Mouse (Mus musculus): ENCODE results near the gene Clca1. TPM values are rescaled to one million over a fixed set of nuclear protein-coding genes. Genes with fewer than 3 reads are reported as not detected.

Gene Clca1
- polyA plus RNA-seq, 1 experiment from 2014 or later = 0.20 TPM

DNA sequence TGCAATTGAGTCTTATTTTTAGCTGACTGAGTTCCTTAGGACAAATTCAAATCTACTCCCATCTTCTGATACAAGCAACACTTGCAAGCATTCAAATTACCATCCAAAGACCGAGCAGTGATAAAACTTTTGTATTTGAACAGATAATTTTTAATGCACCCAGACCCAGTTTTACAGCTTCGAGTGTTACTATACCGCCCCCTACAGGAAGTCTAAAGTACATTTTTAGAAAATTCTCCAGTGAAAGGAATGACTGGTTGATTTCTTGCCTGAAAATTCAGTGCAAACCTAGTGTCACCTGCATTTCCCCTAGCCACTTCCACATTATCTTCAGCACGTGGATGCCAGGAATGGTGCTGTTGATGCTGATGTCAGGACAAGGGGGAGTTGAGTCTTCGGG, 28.2 kb downstream of the Clca1 start:
- Histone ChIP-seq H3K4me1 (ENCODE audit: insufficient read depth, low read length) (no peaks in the 10 kb centered on the region), H3K36me3 (ENCODE audit: insufficient read depth, low read length) (no peaks in the 10 kb centered on the region), H3K9me3 (ENCODE audit: low read length) (no peaks in the 10 kb centered on the region), H3K27ac (ENCODE audit: low read length) (no peak overlapping the region), H3K4me2 (replicated peaks; ENCODE audit: low read depth, low read length) (no peak overlapping the region), H3K9ac (replicated peaks; ENCODE audit: low read length) (no peak overlapping the region), H3K4me3 (ENCODE audit: low read length) (no peak overlapping the region), H3K27me3 (ENCODE audit: insufficient read depth, low read length) (no peaks in the 10 kb centered on the region)
- WGBS = 39% methylated on average over 5 of the region's 5 CpGs
- no peak for ATAC-seq (ENCODE audit: low FRiP score, low TSS enrichment)

GRCm38 (mm10) chr3:145000912-145001311, 31.7 kb downstream of the Clca1 start:
- Histone ChIP-seq H3K9me3 (ENCODE audit: low read length) (no peaks in the 10 kb centered on the region), H3K36me3 (ENCODE audit: insufficient read depth, low read length) (no peaks in the 10 kb centered on the region), H3K27ac (ENCODE audit: low read length) (no peak overlapping the region), H3K4me1 (ENCODE audit: insufficient read depth, low read length) (no peaks in the 10 kb centered on the region), H3K9ac (replicated peaks; ENCODE audit: low read length) (no peak overlapping the region), H3K4me2 (replicated peaks; ENCODE audit: low read depth, low read length) (no peak overlapping the region), H3K27me3 (ENCODE audit: insufficient read depth, low read length) (no peaks in the 10 kb centered on the region), H3K4me3 (ENCODE audit: low read length) (no peak overlapping the region)
- ATAC-seq (ENCODE audit: low FRiP score, low TSS enrichment) = no peak
- WGBS = 20% methylated on average over 1 of the region's 1 CpGs

GRCm38 (mm10) chr3:144993055-144993454, 39.5 kb downstream of the Clca1 start:
- H3K36me3 ChIP-seq (ENCODE audit: insufficient read depth, low read length) = no peaks in the 10 kb centered on the region
- 80% methylated on average over 5 of the region's 5 CpGs for WGBS
- no peaks in the 10 kb centered on the region for H3K9me3 ChIP-seq (ENCODE audit: low read length)
- no peaks in the 10 kb centered on the region for H3K4me1 ChIP-seq (ENCODE audit: insufficient read depth, low read length)
- ATAC-seq (ENCODE audit: low FRiP score, low TSS enrichment) = no peak
- H3K4me3 ChIP-seq (ENCODE audit: low read length) = no peak overlapping the region
- no peak overlapping the region for H3K9ac ChIP-seq (replicated peaks; ENCODE audit: low read length)
- no peak overlapping the region for H3K27ac ChIP-seq (ENCODE audit: low read length)
- H3K4me2 ChIP-seq (replicated peaks; ENCODE audit: low read depth, low read length) = no peak overlapping the region
- H3K27me3 ChIP-seq (ENCODE audit: insufficient read depth, low read length) = no peaks in the 10 kb centered on the region

DNA sequence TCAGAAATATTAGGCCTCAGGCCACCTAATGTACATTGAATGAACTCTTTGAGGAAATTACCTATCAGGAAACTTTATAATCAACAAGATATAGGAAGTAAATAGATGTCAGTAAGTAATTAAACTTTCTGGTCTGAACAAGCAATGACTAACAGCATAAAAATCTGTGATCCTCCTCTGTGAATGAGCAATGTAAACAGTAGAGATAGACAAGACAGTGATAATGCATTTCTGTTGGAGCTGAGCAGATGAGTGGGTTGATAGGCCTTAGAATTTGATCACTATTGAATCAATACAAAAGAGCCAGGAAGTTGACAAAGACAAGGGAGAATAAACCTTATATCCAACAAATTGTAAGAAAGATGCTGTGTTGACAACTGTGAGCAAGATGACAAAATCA, 40.0 kb downstream of the Clca1 start:
- H3K27me3 ChIP-seq (ENCODE audit: insufficient read depth, low read length) = no peaks in the 10 kb centered on the region
- no peak overlapping the region for H3K27ac ChIP-seq (ENCODE audit: low read length)
- H3K4me2 ChIP-seq (replicated peaks; ENCODE audit: low read depth, low read length) = no peak overlapping the region
- H3K4me1 ChIP-seq (ENCODE audit: insufficient read depth, low read length) = no peaks in the 10 kb centered on the region
- no peaks in the 10 kb centered on the region for H3K36me3 ChIP-seq (ENCODE audit: insufficient read depth, low read length)
- no peak overlapping the region for H3K9ac ChIP-seq (replicated peaks; ENCODE audit: low read length)
- no peaks in the 10 kb centered on the region for H3K9me3 ChIP-seq (ENCODE audit: low read length)
- no peak overlapping the region for H3K4me3 ChIP-seq (ENCODE audit: low read length)
- ATAC-seq (ENCODE audit: low FRiP score, low TSS enrichment) = no peak

DNA sequence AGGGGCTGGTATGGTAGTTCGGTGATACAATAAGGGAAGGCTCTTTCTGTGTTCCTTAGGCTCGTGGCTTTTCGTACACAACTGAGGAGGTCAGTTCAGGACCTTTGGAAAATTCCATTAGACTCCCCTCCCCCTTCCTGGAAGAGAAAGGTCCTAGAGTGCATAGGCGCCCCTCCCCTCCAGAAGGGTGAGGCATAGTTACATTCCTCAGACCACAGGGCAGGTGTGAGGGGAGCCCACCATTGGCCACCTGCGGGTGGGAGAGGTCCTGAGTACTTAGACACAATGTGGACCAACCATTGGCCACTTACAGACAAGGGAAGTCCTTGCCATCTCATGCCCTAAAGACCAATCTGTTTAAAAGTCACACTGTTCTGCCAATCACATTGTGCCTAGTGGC, 46.7 kb downstream of the Clca1 start:
- Histone ChIP-seq H3K27me3 (ENCODE audit: insufficient read depth, low read length) (no peaks in the 10 kb centered on the region), H3K4me1 (ENCODE audit: insufficient read depth, low read length) (no peaks in the 10 kb centered on the region), H3K9me3 (ENCODE audit: low read length) (no peaks in the 10 kb centered on the region), H3K4me2 (replicated peaks; ENCODE audit: low read depth, low read length) (no peak overlapping the region), H3K27ac (ENCODE audit: low read length) (no peak overlapping the region), H3K36me3 (ENCODE audit: insufficient read depth, low read length) (no peaks in the 10 kb centered on the region), H3K9ac (replicated peaks; ENCODE audit: low read length) (no peak overlapping the region), H3K4me3 (ENCODE audit: low read length) (no peak overlapping the region)
- ATAC-seq (ENCODE audit: low FRiP score, low TSS enrichment) = no peak; the same call in 1 of the 2 replicates
- WGBS = 70% methylated on average over 5 of the region's 5 CpGs

DNA sequence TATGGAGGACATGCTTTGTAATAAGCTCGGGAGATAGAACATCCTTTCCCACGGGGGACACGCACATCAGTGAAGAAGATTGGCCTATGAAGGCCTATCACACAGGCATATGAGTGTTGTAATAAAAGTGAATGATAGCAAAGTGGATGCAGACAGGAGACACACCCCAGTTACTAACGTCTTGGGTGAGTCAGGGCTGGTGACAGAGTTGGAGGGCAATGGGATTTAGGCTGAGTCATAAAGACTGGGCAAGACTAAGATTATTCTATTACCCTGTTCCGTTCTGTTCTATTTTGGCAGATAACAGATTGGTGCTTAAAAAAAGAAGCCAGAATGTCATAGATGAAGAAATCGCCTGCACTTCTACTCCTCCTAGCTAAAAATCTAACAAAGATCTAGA, 52.0 kb downstream of the Clca1 start:
- H3K27ac ChIP-seq (ENCODE audit: low read length) = no peak overlapping the region
- H3K4me2 ChIP-seq (replicated peaks; ENCODE audit: low read depth, low read length) = no peak overlapping the region
- no peak for ATAC-seq (ENCODE audit: low FRiP score, low TSS enrichment)
- no peak overlapping the region for H3K9ac ChIP-seq (replicated peaks; ENCODE audit: low read length)
- no peaks in the 10 kb centered on the region for H3K27me3 ChIP-seq (ENCODE audit: insufficient read depth, low read length)
- H3K4me3 ChIP-seq (ENCODE audit: low read length) = no peak overlapping the region
- peaks cover 3% of the 10 kb centered on the region; the same call in 1 of the 2 replicates for H3K9me3 ChIP-seq (ENCODE audit: low read length)
- H3K4me1 ChIP-seq (ENCODE audit: insufficient read depth, low read length) = no peaks in the 10 kb centered on the region
- whole genome bisulfite sequencing = 79% methylated on average over 6 of the region's 6 CpGs
- H3K36me3 ChIP-seq (ENCODE audit: insufficient read depth, low read length) = no peaks in the 10 kb centered on the region

DNA sequence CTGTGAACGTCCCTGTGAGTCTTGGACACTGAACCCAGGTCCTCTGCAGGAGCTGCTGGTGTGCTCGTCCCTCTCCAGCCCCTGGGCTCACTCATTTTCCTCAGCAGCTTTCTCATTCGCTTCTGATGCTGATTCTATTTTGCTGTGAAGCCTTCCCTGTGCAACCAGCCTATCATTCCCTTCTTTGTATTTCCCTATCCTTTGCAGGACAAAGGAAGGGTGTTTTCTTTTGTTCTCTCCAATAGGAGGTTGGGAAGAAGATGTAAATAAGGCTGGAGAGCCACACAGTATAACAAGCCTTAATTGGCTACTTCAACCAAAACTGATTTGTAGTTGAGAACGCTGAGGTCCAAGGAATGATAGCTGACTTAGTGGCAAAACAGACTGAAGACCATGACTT, 54.9 kb downstream of the Clca1 start:
- Histone ChIP-seq H3K4me3 (ENCODE audit: low read length) (no peak overlapping the region), H3K27ac (ENCODE audit: low read length) (no peak overlapping the region), H3K27me3 (ENCODE audit: insufficient read depth, low read length) (no peaks in the 10 kb centered on the region), H3K4me1 (ENCODE audit: insufficient read depth, low read length) (no peaks in the 10 kb centered on the region), H3K36me3 (ENCODE audit: insufficient read depth, low read length) (no peaks in the 10 kb centered on the region), H3K9me3 (ENCODE audit: low read length) (peaks cover 3% of the 10 kb centered on the region; the same call in 1 of the 2 replicates), H3K9ac (replicated peaks; ENCODE audit: low read length) (no peak overlapping the region), H3K4me2 (replicated peaks; ENCODE audit: low read depth, low read length) (no peak overlapping the region)
- 50% methylated on average over 4 of the region's 4 CpGs for WGBS
- no peak for ATAC-seq (ENCODE audit: low FRiP score, low TSS enrichment)

DNA sequence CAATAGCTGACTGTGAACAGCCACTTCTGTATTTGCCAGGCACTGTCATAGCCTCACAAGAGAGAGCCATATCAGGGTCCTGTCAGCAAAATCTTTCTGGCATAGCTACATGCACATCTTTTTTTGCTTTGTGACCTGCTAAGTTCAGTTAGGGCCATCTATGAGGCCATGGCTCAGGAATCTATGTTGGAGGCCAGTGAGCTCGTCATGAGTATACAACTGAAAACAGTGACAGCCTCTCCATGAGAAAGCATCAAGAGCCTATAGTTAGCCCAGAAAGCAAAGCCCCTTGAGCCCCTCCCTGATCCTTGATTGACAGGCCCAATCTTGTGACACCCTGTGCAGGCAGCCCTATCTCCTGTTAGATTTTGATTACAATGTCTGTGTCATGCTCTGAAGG, 56.5 kb downstream of the Clca1 start:
- H3K36me3 ChIP-seq (ENCODE audit: insufficient read depth, low read length) = no peaks in the 10 kb centered on the region
- H3K9me3 ChIP-seq (ENCODE audit: low read length) = peaks cover 3% of the 10 kb centered on the region; the same call in 1 of the 2 replicates
- H3K9ac ChIP-seq (replicated peaks; ENCODE audit: low read length) = no peak overlapping the region
- H3K27me3 ChIP-seq (ENCODE audit: insufficient read depth, low read length) = no peaks in the 10 kb centered on the region
- H3K27ac ChIP-seq (ENCODE audit: low read length) = no peak overlapping the region
- no peak overlapping the region for H3K4me2 ChIP-seq (replicated peaks; ENCODE audit: low read depth, low read length)
- ATAC-seq (ENCODE audit: low FRiP score, low TSS enrichment) = no peak
- WGBS = 90% methylated on average over 1 of the region's 1 CpGs
- H3K4me1 ChIP-seq (ENCODE audit: insufficient read depth, low read length) = no peaks in the 10 kb centered on the region
- H3K4me3 ChIP-seq (ENCODE audit: low read length) = no peak overlapping the region

DNA sequence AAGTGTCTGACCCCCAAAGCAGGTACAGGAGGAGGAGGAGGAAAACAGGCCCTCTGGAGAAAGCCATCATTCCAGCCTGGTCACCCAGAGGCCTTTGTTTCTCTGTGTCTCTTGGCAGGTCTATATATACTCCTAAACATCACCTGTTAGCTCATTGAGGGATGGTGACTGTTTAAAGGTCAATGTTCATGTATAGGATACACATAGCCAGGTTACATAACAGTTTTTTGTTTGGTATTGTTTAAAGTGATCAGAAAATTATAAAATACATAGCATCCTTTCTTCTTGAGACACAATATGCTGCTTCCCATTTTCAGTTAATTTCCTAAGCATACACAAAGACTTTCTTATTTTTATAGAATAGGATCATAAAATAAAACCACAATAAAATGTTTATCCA, 57.6 kb downstream of the Clca1 start, which contains the start of gene Clca4a:
Clca4a (minus strand) TSS at position 101 of the 400 bp plus-strand sequence.
- Histone ChIP-seq H3K4me3 (ENCODE audit: low read length) (no peak within 1 kb of the TSS), H3K27ac (ENCODE audit: low read length) (no peak within 1 kb of the TSS), H3K9ac (replicated peaks; ENCODE audit: low read length) (no peak within 1 kb of the TSS), H3K9me3 (ENCODE audit: low read length) (peaks cover 3% of the 10 kb centered on the region; the same call in 1 of the 2 replicates), H3K4me1 (ENCODE audit: insufficient read depth, low read length) (no peaks in the 10 kb centered on the region), H3K4me2 (replicated peaks; ENCODE audit: low read depth, low read length) (no peak within 1 kb of the TSS), H3K36me3 (ENCODE audit: insufficient read depth, low read length) (no peaks in the 10 kb centered on the region), H3K27me3 (ENCODE audit: insufficient read depth, low read length) (no peaks in the 10 kb centered on the region)
- ATAC-seq (ENCODE audit: low FRiP score, low TSS enrichment) = no peak

- no peak overlapping the region for H3K9ac ChIP-seq (replicated peaks; ENCODE audit: low read length)
- 78% methylated on average over 9 of the region's 9 CpGs for WGBS
- no peaks in the 10 kb centered on the region for H3K36me3 ChIP-seq (ENCODE audit: insufficient read depth, low read length)
- no peak for ATAC-seq (ENCODE audit: low FRiP score, low TSS enrichment)
- H3K27ac ChIP-seq (ENCODE audit: low read length) = no peak overlapping the region
- no peaks in the 10 kb centered on the region for H3K4me1 ChIP-seq (ENCODE audit: insufficient read depth, low read length)
- no peaks in the 10 kb centered on the region for H3K27me3 ChIP-seq (ENCODE audit: insufficient read depth, low read length)
- no peak overlapping the region for H3K4me2 ChIP-seq (replicated peaks; ENCODE audit: low read depth, low read length)
- H3K9me3 ChIP-seq (ENCODE audit: low read length) = no peaks in the 10 kb centered on the region
- no peak overlapping the region for H3K4me3 ChIP-seq (ENCODE audit: low read length)
These were observed 60.9 kb downstream of the Clca1 start for GRCm38 (mm10) chr3:144971553-144972270.

Data from kidney, embryonic 16.5 days (tissue).